Mouse (Mus musculus) G1E (cell line): ENCODE results near the gene Tfe3.

ENCODE experiments used
- CTCF ChIP-seq: IDR thresholded peaks from 2 replicates; pipeline ENCODE4 v1.5.1; 2012; ENCODE audit warnings: low read depth, low read length, inconsistent platforms, mixed read lengths
- GATA1 ChIP-seq: IDR thresholded peaks from 2 replicates; pipeline ENCODE4 v1.6.1; 2012; ENCODE audit warnings: borderline replicate concordance, low read length, inconsistent platforms, mixed read lengths
- TAL1 ChIP-seq: conservative IDR thresholded peaks from 2 replicates; pipeline ENCODE4 v1.6.1; 2012; ENCODE audit warnings: low read depth, low read length, inconsistent platforms, mixed read lengths

- TF ChIP-seq CTCF (no peak), TAL1 (no peak), GATA1 (no peak)
Measured at GRCm38 (mm10) chrX:7763631-7764393, 1.5 kb downstream of the Tfe3 start.
